Mouse (Mus musculus) embryo, embryonic 11 days (tissue): ENCODE results near the gene Ptpn6.

Source experiments
- DNase-seq: peaks from one replicate; pipeline ENCODE4 v3.0.0-alpha.2; 2015

The Ptpn6 gene

DNA sequence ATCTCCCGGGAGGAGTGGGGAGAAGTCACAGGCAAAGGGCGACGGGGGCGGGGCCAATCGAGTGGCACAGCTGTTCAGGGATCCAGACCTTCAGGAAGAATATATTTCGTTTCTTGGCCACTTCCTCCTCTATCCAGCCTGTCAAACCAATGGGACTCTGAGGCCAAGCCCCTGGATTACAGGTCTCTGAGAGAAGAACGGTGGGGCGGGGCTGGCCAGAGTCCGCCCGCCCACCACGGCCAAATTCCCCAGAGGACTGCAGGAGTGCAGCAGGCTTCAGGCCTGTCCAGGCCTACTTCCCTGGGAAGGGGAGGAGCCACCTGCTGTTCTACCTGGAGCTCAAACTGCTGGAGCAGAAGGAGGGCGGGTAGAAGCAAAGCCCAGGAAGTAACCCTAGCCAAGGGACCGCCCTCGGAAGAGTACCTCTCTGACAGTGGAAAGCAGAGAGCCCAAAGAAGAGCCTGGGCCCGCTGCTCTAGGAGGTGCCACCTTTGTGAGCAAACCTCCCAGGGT is at the start of gene Ptpn6:
TSS of gene Ptpn6 (minus strand) at position 204 of the 513 bp plus-strand sequence.
- peak; percentile 65 for DNase-seq

DNA sequence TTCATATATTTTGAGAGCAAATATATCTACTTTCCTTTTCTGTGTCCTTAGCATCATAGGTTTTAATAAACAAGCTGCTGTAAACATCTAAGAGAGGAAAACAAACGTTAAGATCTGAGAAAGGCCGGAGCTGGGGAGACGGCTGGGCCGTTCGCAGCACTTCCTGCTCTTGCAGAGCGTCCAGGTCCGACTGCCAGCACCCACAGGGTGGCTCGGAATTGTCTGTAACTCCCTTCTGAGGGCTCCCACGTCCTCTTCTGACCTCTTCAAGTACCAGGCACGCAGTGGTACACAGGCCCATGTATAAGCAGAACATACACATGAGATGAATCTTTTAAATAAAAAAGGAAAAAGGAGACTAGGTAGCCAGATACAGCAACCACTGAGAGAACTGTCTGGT is 49.2 kb upstream of the Ptpn6 start:
- DNase-seq: no peak

DNA sequence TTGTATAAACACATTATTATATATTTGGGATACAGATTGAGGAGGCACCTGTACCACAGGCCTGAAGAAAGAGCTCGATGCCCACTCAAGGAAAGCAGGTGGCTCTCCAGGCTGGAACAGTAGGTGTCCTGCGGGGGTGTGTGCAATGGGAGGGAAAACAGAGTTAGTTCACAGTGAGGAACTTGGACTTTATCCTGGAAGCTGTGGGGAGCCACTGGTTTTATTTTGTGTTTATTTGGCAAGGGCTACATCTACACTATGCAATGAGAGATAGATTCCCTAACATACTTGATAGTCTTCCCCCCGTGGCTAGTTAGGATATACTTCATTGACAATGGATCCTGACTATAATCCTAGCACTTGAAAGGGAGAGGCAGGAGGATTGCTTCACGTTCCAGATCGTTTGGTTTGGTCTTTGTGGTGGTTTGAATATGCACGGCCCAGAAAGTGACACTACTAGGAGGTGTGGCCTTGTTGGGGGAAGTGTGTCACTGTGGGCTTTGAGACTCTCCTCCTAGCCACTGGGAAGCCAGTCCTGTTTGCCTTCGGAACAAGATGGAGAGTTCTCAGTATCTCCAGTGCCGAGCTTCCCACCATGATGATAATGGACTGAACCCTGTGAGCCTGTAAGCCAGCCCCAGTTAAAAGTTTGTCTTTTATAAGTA is 48.4 kb upstream of the Ptpn6 start:
- no peak for DNase-seq

DNA sequence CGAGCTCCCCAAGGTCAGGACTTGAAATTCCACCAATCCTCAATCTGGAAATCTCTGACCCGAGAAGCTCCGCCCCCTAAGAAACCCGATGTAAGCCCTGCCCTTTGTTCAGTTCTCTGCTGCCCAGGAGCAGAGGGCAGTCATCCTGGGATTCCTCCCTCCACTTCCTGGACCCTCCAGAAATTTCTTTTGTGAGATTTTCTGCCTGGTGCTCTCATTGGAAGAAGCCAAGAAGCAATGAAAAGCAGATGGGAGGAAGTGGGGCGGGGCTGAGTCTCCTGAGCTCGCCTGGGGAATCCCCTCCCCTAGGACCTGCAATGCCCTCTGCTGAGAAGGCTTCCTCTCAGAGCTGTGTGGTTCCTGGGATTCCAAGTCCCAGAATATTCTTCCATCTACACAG is 43.9 kb upstream of the Ptpn6 start:
- peak; percentile 77 for DNase-seq

DNA sequence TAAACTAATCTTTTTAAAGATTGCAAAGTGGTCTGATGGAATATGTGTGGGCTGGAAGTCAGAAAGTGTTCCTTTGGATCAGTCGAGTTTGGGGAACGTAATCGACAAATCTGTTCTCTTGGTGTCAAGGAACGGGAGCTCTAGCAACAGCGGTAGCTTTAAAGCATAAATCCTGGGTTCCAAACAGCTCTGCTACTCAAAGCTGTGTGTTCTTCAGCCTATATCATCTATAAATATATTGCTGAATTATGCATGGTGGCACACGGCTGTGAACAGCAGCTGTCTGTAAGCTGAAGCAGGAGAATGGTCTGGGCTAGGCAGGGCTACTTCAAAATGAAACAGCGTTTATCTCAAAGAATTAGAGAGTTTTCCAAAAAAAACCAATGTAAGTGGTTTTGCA is 42.4 kb upstream of the Ptpn6 start:
- DNase-seq: no peak

DNA sequence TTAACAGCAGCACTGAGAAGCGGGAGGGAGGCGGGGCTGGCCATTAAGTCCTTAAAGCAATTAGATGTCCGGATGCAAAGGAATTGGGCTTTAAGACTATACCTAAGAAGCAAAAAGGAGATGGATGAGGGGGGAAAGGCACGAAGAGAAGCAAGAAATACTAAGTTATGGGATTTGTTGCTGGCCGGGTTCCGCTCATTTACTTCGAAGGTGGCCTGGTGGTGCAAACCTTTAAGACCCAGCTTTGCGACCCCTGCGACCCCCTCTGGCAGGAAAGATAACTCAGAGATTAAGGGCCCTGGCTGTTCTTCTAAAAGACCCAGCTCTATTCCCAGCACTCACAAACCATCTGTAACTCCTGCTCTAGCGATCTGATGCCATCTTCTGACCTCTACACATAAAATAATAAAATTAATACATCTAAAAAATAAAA is 41.5 kb upstream of the Ptpn6 start:
- DNase-seq: no peak

DNA sequence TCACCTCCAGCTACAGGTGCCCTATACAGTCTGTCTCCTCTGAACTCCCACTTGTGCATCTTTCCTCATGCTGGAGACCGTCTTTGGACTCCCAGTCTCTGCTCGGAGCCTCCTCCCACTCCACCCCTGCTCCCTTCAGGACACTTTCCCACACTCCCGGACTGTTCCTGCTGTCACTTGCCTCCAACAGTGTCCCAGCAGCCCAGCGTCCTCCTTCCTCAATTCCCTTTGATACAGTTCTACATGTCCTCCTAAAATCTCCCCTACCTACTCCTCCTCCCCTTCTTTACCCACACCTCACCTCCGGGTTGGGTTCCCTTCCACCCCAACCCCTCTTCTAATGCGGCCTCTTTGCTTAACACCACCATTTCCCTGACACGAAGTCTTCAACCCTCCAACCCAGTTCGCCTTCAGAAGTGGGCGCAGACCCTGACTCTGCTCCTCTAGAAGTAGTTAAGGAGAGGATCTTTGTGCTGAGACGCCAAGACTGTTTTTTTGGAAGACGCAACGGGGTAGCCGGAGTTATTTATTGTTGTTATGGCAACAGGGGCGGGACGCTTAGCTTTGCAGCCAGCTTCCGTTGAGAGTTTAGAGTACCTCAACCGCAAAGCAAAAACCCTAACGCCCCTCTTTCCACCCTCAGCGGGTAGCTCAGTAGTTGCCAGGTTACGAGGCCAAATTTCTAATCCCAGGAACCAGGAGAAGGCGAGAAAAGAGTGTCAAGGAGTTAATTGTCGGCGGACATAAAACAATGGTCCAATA is 40.9 kb upstream of the Ptpn6 start, which contains the start of gene Lrrc23:
TSS of gene Lrrc23 (minus strand) at position 506 of the 762 bp plus-strand sequence.
- peak; percentile 83 for DNase-seq

DNA sequence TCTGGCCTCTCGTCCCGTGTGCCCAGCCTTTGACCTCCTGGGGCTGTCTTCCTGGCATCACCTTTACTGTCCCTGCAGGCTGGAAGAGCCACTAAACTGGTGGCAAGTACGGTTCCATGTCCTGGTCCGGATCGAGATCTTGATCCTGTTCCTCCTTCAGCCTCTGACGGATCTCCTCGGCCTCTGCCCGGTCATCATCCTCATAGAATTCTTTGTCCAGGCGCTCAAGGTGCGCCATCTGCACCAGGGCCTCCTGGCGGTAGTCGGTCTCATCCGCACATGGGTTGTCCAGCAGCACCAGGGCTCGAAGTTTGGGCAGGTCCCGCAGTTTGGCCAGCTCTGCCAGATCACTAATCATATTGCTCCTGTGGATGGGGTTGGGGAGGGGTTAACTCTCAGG is 32.0 kb upstream of the Ptpn6 start:
- DNase-seq: no peak

DNA sequence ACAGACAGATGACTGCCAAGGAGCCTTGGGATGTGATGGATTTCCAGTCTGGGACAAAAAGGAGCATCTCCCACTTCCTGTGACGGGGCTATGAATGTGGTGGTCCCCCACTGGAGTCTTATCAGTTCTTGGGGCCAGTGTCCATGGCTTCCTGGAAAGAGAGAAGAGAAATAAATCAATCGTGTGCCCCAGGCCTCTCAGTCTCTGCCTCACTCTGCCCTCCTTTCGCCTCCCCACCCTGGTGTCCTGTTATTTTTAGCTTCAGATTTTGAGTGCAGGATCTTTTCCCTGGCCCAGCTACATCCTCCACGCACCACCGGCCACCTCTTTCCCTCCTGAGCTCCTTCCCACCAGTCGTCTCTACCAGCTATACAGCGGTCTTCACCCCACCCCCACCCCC is 31.5 kb upstream of the Ptpn6 start:
- DNase-seq: no peak

DNA sequence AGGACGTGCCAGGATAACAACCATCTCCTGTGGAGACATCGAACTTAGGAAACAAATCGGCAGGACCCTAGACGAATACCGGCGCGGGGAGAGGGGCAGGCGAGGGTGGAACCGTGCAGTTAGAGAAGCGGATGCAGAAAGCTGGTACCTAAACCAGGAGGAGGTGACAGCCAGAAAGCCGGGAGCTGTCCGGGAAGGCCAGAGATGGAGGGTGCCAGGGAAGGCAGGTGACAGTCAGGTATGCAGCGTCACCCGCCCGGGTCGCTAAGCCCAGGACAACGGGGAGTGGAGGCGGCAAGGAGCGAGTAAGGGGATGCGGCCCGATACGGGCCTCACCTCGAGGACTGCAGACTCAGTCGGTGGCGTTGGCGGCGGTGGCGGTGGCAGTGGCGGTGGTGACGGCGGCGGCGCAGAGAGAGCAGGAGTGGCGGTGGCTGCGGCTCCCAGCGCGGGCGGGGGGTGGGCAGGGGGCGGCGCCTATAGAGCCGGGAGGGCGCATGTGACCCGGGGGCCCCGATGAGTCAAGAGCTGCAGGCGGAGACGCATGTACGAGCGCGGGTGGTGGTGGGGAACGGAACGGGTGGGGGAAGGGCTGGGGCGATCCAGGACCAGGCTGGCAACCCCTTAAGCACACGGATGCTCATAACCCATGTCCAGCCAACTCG is 30.7 kb upstream of the Ptpn6 start, which contains the start of gene Eno2:
TSS of gene Eno2 (minus strand) at position 573 of the 665 bp plus-strand sequence.
- peak; percentile 74 for DNase-seq

DNA sequence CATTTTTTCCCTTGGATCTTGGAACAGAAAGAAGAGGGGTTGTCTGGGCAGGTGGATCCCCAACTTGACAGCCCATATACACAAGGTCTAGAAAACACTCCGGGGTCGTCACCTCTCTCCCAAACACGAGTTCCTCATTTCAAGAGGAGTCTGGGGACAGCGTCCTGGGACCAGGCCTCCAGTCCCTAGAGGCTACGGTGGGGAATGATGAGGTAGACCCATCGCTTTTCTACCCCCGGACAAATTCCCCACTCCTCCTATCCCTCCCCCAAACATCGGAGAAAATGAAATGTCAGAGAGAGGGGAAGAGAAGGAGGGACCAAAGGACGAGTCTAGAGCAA is 30.2 kb upstream of the Ptpn6 start:
- DNase-seq: no peak

DNA sequence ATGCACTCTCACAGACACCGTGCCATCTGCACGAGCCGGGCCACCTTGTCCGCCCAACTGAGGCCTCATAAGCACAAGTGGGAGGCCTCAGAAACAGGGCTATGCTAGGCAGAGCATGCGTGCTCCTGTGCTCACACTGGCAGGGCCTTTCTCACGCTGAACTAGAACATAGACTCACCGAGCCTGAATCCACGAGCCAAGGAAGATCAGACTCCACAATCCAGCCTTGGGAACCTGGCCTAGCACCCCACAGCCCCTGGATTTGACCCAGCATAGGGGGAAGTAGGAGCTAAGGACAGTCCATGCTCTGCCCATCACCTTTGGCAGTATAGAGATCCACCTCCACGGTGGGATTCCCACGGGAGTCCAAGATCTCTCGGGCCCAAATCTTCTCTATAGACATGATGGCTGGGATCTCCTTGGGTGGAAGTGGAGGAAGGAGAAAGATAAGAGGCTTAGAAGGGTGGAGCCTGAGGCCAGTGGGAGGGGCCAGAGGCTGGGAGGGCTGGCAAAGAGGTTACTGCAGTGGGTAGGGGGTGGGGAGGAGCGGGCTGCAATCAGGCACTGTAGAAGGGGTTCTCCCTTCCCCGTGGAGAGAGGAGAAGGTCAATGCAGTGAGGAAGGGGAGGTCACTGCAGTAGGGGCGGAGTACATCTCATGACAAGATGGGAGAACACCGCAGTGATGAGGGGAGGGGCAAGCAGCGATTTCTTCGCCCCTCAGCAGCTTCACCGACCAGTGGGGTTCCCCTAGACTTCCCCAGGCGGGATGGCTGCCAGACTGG is 29.6 kb upstream of the Ptpn6 start:
- peak; percentile 45 for DNase-seq

DNA sequence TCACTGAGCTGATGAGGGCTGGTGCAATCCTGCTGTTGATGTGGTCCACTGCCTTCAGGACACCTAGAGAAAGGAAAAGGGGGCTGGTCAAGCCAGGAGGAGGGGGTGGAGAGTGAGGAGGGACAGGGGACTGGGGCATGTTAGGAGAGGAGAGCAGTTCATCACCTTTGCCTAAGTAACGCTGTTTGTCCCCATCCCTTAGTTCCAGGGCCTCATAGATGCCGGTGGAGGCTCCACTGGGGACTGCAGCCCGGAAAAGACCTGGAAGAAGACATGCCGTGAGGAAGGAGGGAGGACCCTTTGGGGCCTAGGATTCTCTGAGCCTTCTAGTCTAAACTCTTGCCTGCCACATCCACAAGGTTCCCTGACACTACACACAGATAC is 29.0 kb upstream of the Ptpn6 start:
- DNase-seq: no peak

DNA sequence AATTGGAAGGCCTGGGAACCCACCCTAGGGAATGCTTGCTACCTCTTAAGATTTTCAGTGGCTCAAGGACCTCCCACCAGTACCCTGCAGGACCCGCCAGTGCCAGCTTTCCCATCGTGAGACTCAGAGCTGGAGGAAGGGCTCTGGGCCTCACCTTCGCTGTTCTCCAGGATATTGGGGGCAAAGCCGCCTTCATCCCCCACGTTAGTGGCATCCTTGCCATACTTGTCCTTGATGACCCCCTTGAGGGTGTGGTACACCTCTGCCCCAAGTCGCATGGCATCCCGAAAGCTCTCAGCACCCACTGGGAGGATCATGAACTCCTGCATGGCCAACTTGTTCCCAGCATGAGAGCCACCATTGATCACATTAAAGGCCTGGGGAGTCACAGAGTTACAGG is 27.4 kb upstream of the Ptpn6 start:
- no peak for DNase-seq

DNA sequence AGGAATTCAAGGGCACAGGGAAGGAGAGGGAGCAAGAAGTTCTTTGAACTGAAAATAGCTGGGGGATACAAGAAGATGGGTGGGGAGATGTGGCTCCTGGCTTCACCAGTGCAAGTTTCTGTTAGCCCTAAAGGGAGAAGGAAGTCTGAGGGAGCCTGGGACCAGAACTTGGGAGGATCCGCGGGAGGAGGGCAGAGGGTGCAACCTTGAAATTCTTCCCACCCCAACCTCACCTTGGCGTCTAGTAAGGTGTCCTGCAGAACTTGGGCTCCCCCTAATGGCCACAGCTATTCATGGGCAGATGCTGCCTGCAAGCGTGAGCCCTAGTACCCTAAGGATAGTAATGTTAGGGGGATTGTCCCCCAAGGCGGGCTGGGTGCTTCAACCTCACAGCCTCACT is 20.7 kb upstream of the Ptpn6 start:
- peak; percentile 90 for DNase-seq

DNA sequence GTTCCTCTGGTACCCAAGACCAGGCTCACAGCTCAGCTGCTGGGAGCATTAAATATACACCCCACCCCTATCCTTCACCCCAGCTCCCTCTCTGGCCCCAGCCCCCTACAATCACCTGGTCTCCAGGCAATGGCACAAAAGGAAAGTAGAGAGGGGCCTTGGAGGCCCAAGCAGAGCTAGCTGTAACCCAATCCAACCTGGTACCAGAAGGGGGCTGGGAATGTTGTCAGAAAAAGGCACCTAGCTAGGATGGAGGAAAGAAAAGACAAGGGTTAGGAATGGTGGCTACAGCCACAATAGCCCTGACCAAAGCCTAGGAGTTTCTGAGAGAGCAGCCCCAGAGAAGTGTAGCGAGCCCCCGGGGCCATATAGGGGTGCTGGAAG is 20.3 kb upstream of the Ptpn6 start:
- DNase-seq: no peak

DNA sequence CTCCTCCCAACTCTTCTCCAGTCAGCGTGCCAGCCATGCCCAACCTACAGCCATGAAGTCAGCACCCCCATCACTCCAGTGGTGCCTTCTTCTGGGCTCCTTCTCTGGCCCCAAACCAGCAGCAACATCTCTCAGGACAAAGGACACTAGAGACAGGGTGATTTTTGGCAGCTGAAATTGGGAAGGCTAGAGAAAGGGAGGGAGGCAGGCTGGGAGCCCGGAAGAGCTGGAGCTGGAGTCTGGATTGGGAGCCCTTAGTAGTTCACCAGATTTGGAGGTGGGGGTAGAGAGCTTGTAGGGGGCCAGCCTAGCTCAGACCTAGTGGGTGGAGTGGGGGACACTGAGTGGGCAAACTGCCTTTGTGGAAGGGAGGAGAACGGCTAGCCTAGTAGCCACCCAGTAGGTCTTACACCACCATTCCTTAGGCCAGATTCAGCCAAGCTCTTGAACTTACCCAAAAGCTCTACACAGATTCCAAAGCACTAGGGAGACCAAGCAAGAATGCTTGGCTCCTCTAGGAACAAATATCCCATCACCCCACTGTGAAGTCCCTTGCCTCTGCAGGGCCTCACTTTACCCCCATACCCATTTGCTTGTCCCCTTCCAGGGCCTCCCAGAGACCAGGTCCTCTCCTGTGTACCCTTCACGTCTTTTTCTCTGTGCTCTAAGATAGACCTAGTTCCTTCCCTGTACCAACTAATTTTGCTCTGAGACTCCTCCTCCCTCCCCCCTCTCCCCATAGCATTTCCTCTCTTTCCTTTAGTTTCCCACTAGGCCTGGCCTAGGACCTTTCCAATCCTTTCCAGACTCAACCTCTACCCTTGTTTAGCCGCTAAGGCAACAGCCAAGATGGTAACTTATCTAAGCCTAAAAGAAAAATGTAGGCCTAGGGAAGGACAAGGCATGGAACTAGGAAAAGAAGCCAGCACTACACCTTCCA is 19.7 kb upstream of the Ptpn6 start:
- DNase-seq: peak; percentile 67

DNA sequence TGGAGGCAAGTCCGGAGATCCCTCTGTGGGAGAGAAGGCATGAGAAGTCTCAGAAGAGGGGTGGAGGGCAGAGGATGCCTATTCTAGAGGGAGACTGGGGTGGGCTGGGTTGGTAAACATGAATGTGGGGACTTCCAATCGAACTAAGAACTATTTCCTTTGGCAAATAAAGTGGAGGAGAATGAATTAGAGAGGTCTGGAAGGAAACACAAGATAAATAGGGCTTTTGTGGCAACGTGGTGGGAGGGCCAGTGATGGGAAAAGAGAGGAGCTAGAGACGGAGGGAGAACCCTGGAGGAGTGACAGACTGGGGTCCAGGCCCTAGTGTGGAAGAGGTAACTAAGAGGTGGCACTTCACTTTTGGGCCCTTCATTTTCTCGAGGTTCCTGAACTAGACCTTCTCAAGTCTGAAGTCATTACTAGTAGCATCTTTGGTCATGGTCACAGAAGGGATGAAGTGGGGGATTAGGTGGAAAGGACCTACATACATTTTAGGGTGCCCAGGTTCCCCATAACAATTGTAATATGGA is 18.9 kb upstream of the Ptpn6 start:
- DNase-seq: no peak

DNA sequence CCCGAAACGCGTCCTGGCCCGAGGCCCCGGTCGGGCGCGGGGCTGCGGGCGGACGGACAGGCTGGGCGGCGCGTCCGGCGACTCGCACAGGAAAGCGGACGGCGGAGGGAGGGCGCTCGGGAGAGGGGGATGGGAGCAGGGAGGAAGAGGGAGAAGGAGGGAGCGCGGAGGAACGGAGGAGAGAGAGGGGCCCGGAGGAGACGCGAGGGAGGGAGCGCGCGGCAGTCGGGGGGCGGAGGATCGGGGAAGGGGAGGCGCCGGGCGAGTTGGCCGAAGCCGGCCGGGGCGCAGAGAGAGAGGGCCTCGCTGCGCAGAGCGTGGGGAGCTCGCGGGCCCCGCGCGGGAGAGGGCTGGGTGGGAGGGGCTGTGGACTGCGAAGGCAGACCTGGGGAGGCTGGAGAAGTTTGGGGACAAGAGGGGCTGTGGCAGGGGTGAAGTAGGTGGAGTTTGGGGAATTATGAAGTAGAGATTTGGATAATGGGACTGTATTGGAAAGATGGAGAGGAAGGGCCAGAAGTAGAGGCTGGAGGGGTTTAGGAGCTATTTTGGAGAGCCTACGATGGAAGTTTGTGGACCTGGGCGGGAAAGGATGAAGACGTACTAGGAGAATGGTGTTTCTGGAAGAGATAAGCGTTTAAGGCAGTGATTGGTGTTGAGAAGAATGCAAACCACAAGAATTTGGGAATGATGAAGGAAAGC is 18.3 kb upstream of the Ptpn6 start:
- peak; percentile 88 for DNase-seq

DNA sequence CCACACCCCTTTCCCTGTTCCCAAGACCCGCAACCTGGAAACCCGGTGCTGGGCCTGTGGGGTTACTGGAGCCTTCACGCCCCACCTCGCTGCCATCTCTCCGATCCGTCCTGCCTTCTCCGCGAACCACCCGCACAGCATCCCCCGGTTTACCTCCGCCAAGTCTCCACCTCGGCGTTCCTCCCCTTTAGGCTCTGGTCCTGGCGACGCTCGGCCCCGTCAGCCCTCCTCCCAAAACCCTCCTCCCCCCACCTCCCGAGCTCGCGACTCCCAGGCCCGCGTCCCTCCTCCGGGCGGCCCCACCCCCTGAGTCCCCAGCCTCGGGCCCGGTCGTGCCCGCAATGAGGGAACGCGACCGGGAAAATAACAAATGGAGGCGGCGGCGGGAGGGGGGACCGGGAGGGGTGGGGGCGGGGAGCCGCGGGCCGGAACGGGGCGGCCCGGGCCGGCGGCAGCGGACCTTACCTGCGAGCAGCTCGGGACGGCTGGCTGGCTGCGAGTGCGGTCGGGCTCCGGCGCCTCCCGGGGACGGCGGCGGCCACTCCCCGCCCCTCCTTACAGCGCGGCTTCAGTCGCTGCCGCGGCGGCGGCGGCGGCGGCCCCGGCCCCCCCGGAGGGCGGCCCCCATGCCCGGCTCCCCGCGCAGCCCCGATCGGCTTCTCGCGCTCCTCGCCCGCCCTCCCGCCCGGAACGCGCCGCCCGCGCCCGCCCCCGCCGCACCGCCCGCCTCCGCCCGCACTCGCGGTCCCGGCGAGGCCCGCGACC is 17.5 kb upstream of the Ptpn6 start, which contains the start of the genes Gm45234 and Atn1:
TSS of gene Gm45234 (minus strand) at position 191 of the 765 bp plus-strand sequence.
TSS of gene Atn1 (minus strand) at position 694 of the 765 bp plus-strand sequence.
- DNase-seq: peak; percentile 86
